Comparison of ENCODE assay signal across 14 mouse cellular contexts in genomic region chr3:21961091-21961490, GRCm38 (mm10).
DNase-seq lines count a peak whose midpoint lies in the region; ATAC-seq and TF ChIP-seq lines count a peak whose summit lies in the region.
"Had no signal": no experiment of that assay in that cellular context is flagged by ENCODE, and none has a peak within 500 bp of the region (broad histone marks: within the 10 kb centered on the region; RNA-seq: fewer than 3 reads in every experiment).

No protein-coding gene starts in this region.

- no peak for TF ChIP-seq POLR2A in bone marrow, adult 2 months (IDR thresholded peaks at IDR 0.05; ENCODE audit: borderline replicate concordance, control insufficient read depth, low read depth, low read length)

- 0 out of 2 replicates have a peak overlapping the region, but pooled peaks have one; percentile 16 for H3K27ac ChIP-seq in liver, embryonic 15.5 days (replicated peaks)
- H3K27ac ChIP-seq in liver, embryonic 11.5 days (ENCODE audit: low read depth, low read length): no peak overlapping the region
- H3K27ac ChIP-seq in bone marrow, adult 2 months (ENCODE audit: control insufficient read depth, insufficient read depth, low read depth, low read length, poor library complexity): peak overlapping the region; percentile 57; the same call in 1 of the 2 replicates
- H3K27ac ChIP-seq: neural tube, embryonic 13.5 days had no signal

- H3K9ac ChIP-seq in liver, embryonic 15.5 days: no peak overlapping the region
- no peak overlapping the region for H3K9ac ChIP-seq in liver, embryonic 11.5 days (ENCODE audit: low read depth, low read length)
- H3K9ac ChIP-seq: liver, embryonic 13.5 days; neural tube, embryonic 13.5 days had no signal

- H3K27me3 ChIP-seq in liver, embryonic 15.5 days: no peaks in the 10 kb centered on the region
- no peaks in the 10 kb centered on the region for H3K27me3 ChIP-seq in liver, embryonic 11.5 days (replicated peaks; ENCODE audit: control insufficient read depth, insufficient read depth, low read length)
- H3K27me3 ChIP-seq: liver, embryonic 13.5 days; neural tube, embryonic 13.5 days had no signal

- no peak for DNase-seq in liver, embryonic 11.5 days (ENCODE audit: low spot score)
- peak; percentile 53 for DNase-seq in CD4-positive helper T cell, adult 2 months (ENCODE audit: low read depth, low spot score)
- no peak for DNase-seq in left cerebral cortex, adult 18-20 months (ENCODE audit: low spot score in 2 of 2)
- DNase-seq in yolk sac, embryonic 10.5 days (ENCODE audit: low spot score): no peak
- DNase-seq: kidney, adult 11 months; layer of hippocampus, postnatal 36 days; liver, embryonic 13.5 days; thymus, postnatal 36 days had no signal

- peaks cover 23% of the 10 kb centered on the region; the same call in 1 of the 2 replicates for H3K4me1 ChIP-seq in liver, embryonic 15.5 days (replicated peaks)
- peaks cover 12% of the 10 kb centered on the region for H3K4me1 ChIP-seq in liver, embryonic 11.5 days (replicated peaks; ENCODE audit: control insufficient read depth, insufficient read depth, low read length)
- H3K4me1 ChIP-seq in bone marrow, adult 2 months (ENCODE audit: control insufficient read depth, insufficient read depth, low read length): peaks cover 5% of the 10 kb centered on the region

- no peak for TF ChIP-seq CTCF in bone marrow, adult 2 months (IDR thresholded peaks at IDR 0.05; ENCODE audit: control insufficient read depth, insufficient read depth, low read length)

- H3K36me3 ChIP-seq in liver, embryonic 15.5 days (replicated peaks): no peaks in the 10 kb centered on the region
- no peaks in the 10 kb centered on the region for H3K36me3 ChIP-seq in liver, embryonic 11.5 days (ENCODE audit: control insufficient read depth, insufficient read depth, low read length)
- H3K36me3 ChIP-seq: liver, embryonic 13.5 days; neural tube, embryonic 13.5 days had no signal

- no peak for ATAC-seq in liver, embryonic 15.5 days (ENCODE audit: insufficient read depth)
- ATAC-seq in liver, embryonic 11.5 days (replicated peaks; ENCODE audit: low FRiP score): no peak; the same call in 1 of the 2 replicates
- 0 out of 2 replicates have a peak, but pooled peaks have one; percentile 16 for ATAC-seq in monocyte, adult 5-6 weeks (replicated peaks; ENCODE audit: insufficient number of reproducible peaks, low FRiP score, low TSS enrichment, poor library complexity, severe bottlenecking)
- no peak for ATAC-seq in erythroblast, adult 5-6 weeks (replicated peaks; ENCODE audit: low FRiP score, poor library complexity, severe bottlenecking)

- no peak overlapping the region for H3K4me2 ChIP-seq in liver, embryonic 15.5 days
- no peak overlapping the region for H3K4me2 ChIP-seq in liver, embryonic 11.5 days
- H3K4me2 ChIP-seq: liver, embryonic 13.5 days; midbrain, embryonic 11.5 days; neural tube, embryonic 13.5 days had no signal

- 45% methylated on average over 6 of the region's 6 CpGs for WGBS in liver, embryonic 15.5 days (ENCODE audit: insufficient replicate concordance)
- 58% methylated on average over 6 of the region's 6 CpGs for WGBS in liver, embryonic 11.5 days
- WGBS in bone marrow, adult 2 months: 7% methylated on average over 6 of the region's 6 CpGs

- no peak overlapping the region for H3K4me3 ChIP-seq in liver, embryonic 15.5 days (replicated peaks)
- no peak overlapping the region for H3K4me3 ChIP-seq in liver, embryonic 11.5 days (ENCODE audit: low read depth, low read length)
- no peak overlapping the region for H3K4me3 ChIP-seq in bone marrow, adult 2 months (replicated peaks; ENCODE audit: control insufficient read depth, low read depth, low read length)
- H3K4me3 ChIP-seq: liver, embryonic 13.5 days; neural tube, embryonic 13.5 days had no signal

- H3K9me3 ChIP-seq in liver, embryonic 15.5 days (replicated peaks): no peaks in the 10 kb centered on the region
- H3K9me3 ChIP-seq in liver, embryonic 11.5 days (ENCODE audit: control insufficient read depth, low read length): no peaks in the 10 kb centered on the region
- H3K9me3 ChIP-seq: liver, embryonic 13.5 days; neural tube, embryonic 13.5 days had no signal
